Mouse (Mus musculus): ENCODE data around the gene Gpatch3.

DNA sequence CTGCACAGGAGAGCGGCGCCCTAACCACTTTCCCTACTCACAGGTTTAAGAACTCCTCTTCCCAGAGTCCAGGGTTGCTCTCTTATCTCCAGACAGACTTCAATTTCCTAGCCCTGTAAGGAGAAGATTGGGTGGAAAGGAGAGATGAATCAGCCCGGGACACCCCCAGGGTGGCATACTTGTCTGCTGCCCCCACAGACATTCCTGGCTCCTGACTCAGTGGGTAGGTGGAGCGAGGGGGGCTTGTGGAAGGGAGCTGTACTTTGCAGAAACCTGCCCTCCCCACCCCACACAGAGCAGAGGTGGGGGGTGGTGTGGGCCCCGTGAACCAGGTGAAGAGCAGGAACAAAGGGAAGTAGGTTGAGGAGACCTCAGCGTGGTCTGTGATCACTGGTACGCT is 21.0 kb downstream of the Gpatch3 start:
- no peak for TF ChIP-seq CTCF (IDR thresholded peaks at IDR 0.05; ENCODE audit: borderline replicate concordance, control insufficient read depth, extremely low read depth, insufficient read depth, low read length, poor library complexity)
- TF ChIP-seq POLR2A (IDR thresholded peaks at IDR 0.05; ENCODE audit: control insufficient read depth, extremely low read depth, insufficient read depth, low read length, poor library complexity) = no peak
